Mouse (Mus musculus) olfactory bulb, adult 2 months (tissue): ENCODE measurements around the gene Far2.

Source experiments
- CTCF ChIP-seq: fragments of 200-500 bp; IDR thresholded peaks from 2 replicates; pipeline ENCODE4 v1.5.1; 2012; ENCODE audit warnings: low read depth, mild to moderate bottlenecking, low read length, moderate library complexity; ENCODE audit not compliant: insufficient read depth
- POLR2A ChIP-seq: fragments of 200-500 bp; IDR thresholded peaks from 2 replicates; pipeline ENCODE4 v1.6.1; 2012; ENCODE audit warnings: mild to moderate bottlenecking, low read depth, low read length, moderate library complexity; ENCODE audit not compliant: insufficient read depth

- TF ChIP-seq CTCF (no peak), POLR2A (no peak)
Measured at GRCm38 (mm10) chr6:148141874-148142273, 94.8 kb downstream of the Far2 start.
